Mouse (Mus musculus) hematopoietic stem cell, adult 5-6 weeks (primary cell): Measurements from ENCODE around the gene 4930430A15Rik. TPM values are rescaled to one million over a fixed set of nuclear protein-coding genes. Genes with fewer than 3 reads are reported as not detected.

Experiments
- ATAC-seq, 2 experiments: fragments of 125-278 bp in 1 of 2; replicated peaks in 1 of 2; 2 replicates each; pipeline ENCODE4 v1.8.0; 2016 to 2017; ENCODE audit warnings: inconsistent platforms in 2 of 2, mild to moderate bottlenecking in 2 of 2, moderate number of reproducible peaks in 2 of 2, low read depth in 1 of 2, moderate TSS enrichment in 1 of 2; ENCODE audit not compliant: low FRiP score in 2 of 2, poor library complexity in 2 of 2, severe bottlenecking in 2 of 2, insufficient read depth in 1 of 2, low TSS enrichment in 1 of 2
- total RNA-seq: library from RNA; stranded (forward); fragments of 172-1452, 232-1000 nt; gene quantifications from 2 replicates; pipeline ENCODE4 v1.2.3, GENCODE M21; 2017

4930430A15Rik gene
- not detected in 2 replicates for total RNA-seq

- ATAC-seq = no peak
Measured at GRCm38 (mm10) chr2:111229502-111229901, at the start of gene 4930430A15Rik. TSS of gene 4930430A15Rik (minus strand) at chr2:111229602.

- ATAC-seq = no peak
Measured at GRCm38 (mm10) chr2:111274006-111274405, 44.6 kb upstream of the 4930430A15Rik start, which contains the start of gene Olfr1277. TSS of gene Olfr1277 (minus strand) at chr2:111274106.

- ATAC-seq = no peak
Measured at GRCm38 (mm10) chr2:111254216-111254615, 24.8 kb upstream of the 4930430A15Rik start, which contains the start of gene Olfr1276. TSS of gene Olfr1276 (plus strand) at chr2:111254516.

- no peak for ATAC-seq
Measured at GRCm38 (mm10) chr2:111235186-111235585, 5.8 kb upstream of the 4930430A15Rik start, which contains the start of gene Olfr1275. TSS of gene Olfr1275 (minus strand) at chr2:111235286.

GRCm38 (mm10) chr2:111182068-111182467, 47.3 kb downstream of the 4930430A15Rik start:
- ATAC-seq = no peak

- no peak for ATAC-seq
Measured at GRCm38 (mm10) chr2:111152836-111153235, 76.6 kb downstream of the 4930430A15Rik start, which contains the start of gene Gm15130. TSS of gene Gm15130 (minus strand) at chr2:111152936.

GRCm38 (mm10) chr2:111135739-111136138, 93.7 kb downstream of the 4930430A15Rik start:
- ATAC-seq = no peak

Other genes starting within 250 kb of the 4930430A15Rik start
- gene Gm13941, start 123.6 kb downstream of the 4930430A15Rik start, total RNA-seq = not detected in 2 replicates
- gene Gm15130, start 76.7 kb downstream of the 4930430A15Rik start, total RNA-seq = not detected in 2 replicates
- not detected in 2 replicates for gene Olfr1275, start 5.7 kb upstream of the 4930430A15Rik start, total RNA-seq
- not detected in 2 replicates for gene Olfr1276, start 24.9 kb upstream of the 4930430A15Rik start, total RNA-seq
- gene Olfr1277, start 44.5 kb upstream of the 4930430A15Rik start, total RNA-seq = not detected in 2 replicates
- gene Olfr1278, start 60.5 kb upstream of the 4930430A15Rik start, total RNA-seq = not detected in 2 replicates
- gene Olfr1279, start 71.0 kb upstream of the 4930430A15Rik start, total RNA-seq = not detected in 2 replicates
- gene Olfr1280, start 84.4 kb upstream of the 4930430A15Rik start, total RNA-seq = not detected in 2 replicates
- not detected in 2 replicates for gene Olfr1281, start 96.9 kb upstream of the 4930430A15Rik start, total RNA-seq
- gene Olfr1282, start 106.5 kb upstream of the 4930430A15Rik start, total RNA-seq = not detected in 2 replicates
- gene Olfr1283, start 137.2 kb upstream of the 4930430A15Rik start, total RNA-seq = not detected in 2 replicates
- not detected in 2 replicates for gene Olfr1284, start 145.9 kb upstream of the 4930430A15Rik start, total RNA-seq
- gene Olfr1286, start 193.5 kb upstream of the 4930430A15Rik start, total RNA-seq = not detected in 2 replicates
- gene Olfr1287, start 219.5 kb upstream of the 4930430A15Rik start, total RNA-seq = not detected in 2 replicates
- not detected in 2 replicates for gene Olfr1288, start 244.5 kb upstream of the 4930430A15Rik start, total RNA-seq